Mouse (Mus musculus): Measurements from ENCODE around the gene Slc12a6. TPM values are rescaled to one million over a fixed set of nuclear protein-coding genes. Genes with fewer than 3 reads are reported as not detected.

Slc12a6 gene
- polyA plus RNA-seq, 1 experiment from 2014 or later, result 15.0 TPM

- ATAC-seq (peak; percentile 90), DNase-seq (ENCODE audit: low spot score) (peak; percentile 92)
- peak within 1 kb of the TSS; percentile 97 for H3K27ac ChIP-seq (ENCODE audit: low read depth, low read length)
- H3K4me1 ChIP-seq (ENCODE audit: control insufficient read depth, insufficient read depth, low read length), result 0 out of 2 replicates have a peak, but pooled peaks cover 3% of the 10 kb centered on the region
- peak within 1 kb of the TSS; percentile 85 for H3K9ac ChIP-seq (ENCODE audit: low read length)
- H3K9me3 ChIP-seq (replicated peaks; ENCODE audit: control insufficient read depth, low read length), result no peaks in the 10 kb centered on the region
- WGBS, result under 1% methylated on average over 53 of the region's 94 CpGs
- H3K27me3 ChIP-seq (replicated peaks; ENCODE audit: control insufficient read depth, insufficient read depth, low read length), result no peaks in the 10 kb centered on the region
- peak within 1 kb of the TSS; percentile 74 for H3K4me3 ChIP-seq (ENCODE audit: low read depth, low read length)
- H3K4me2 ChIP-seq (ENCODE audit: low read length), result peak within 1 kb of the TSS; percentile 86
- H3K36me3 ChIP-seq (ENCODE audit: control insufficient read depth, insufficient read depth, low read length), result 0 out of 2 replicates have a peak, but pooled peaks cover 2% of the 10 kb centered on the region
These were observed 26.3 kb upstream of the Slc12a6 start, which contains the start of gene Lpcat4 for GRCm38 (mm10) chr2:112239212-112239934. Gene Lpcat4 (plus strand): TSS chr2:112239468.

- H3K9me3 ChIP-seq (replicated peaks; ENCODE audit: control insufficient read depth, low read length), result no peaks in the 10 kb centered on the region
These were observed 25.5 kb upstream of the Slc12a6 start for GRCm38 (mm10) chr2:112239935-112240721.

DNA sequence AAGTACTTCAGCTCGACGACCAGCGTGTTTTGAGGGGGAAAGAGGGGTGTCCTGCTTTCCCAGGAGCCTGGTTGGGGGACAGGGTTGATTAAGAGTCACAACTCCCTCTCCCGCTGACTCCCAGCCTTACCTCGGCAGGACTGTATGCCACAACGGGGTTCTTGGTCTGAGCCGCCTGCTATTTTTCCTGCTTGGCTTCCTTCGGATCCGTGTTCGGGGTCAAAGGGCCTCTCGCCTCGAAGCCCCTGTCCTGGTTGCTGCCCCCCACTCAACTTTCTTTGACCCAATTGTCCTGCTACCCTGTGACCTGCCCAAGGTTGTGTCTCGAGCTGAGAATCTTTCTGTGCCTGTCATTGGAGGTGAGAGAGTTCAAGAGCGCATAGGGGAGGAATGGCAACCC, 23.8 kb upstream of the Slc12a6 start:
- ATAC-seq, result no peak
- WGBS, result 84% methylated on average over 14 of the region's 14 CpGs
- H3K4me3 ChIP-seq (ENCODE audit: low read depth, low read length), result no peak overlapping the region

More at GRCm38 (mm10) chr2:112239935-112240721, 25.5 kb upstream of the Slc12a6 start:
- Histone ChIP-seq H3K4me1 (ENCODE audit: control insufficient read depth, insufficient read depth, low read length) (0 out of 2 replicates have a peak, but pooled peaks cover 3% of the 10 kb centered on the region), H3K36me3 (ENCODE audit: control insufficient read depth, insufficient read depth, low read length) (0 out of 2 replicates have a peak, but pooled peaks cover 2% of the 10 kb centered on the region), H3K9ac (ENCODE audit: low read length) (peak overlapping the region; percentile 85), H3K4me3 (ENCODE audit: low read depth, low read length) (peak overlapping the region; percentile 74), H3K27me3 (replicated peaks; ENCODE audit: control insufficient read depth, insufficient read depth, low read length) (no peaks in the 10 kb centered on the region), H3K27ac (ENCODE audit: low read depth, low read length) (peak overlapping the region; percentile 97), H3K4me2 (ENCODE audit: low read length) (peak overlapping the region; percentile 86)
- ATAC-seq (peak; percentile 61), DNase-seq (ENCODE audit: low spot score) (peak; percentile 47)
- WGBS, result under 1% methylated on average over 25 of the region's 28 CpGs

GRCm38 (mm10) chr2:112245307-112245706, 20.3 kb upstream of the Slc12a6 start:
- WGBS, result 91% methylated on average over 5 of the region's 5 CpGs
- ATAC-seq (no peak), DNase-seq (ENCODE audit: low spot score) (no peak)
- Histone ChIP-seq H3K4me2 (ENCODE audit: low read length) (no peak overlapping the region), H3K27me3 (replicated peaks; ENCODE audit: control insufficient read depth, insufficient read depth, low read length) (no peaks in the 10 kb centered on the region), H3K4me1 (ENCODE audit: control insufficient read depth, insufficient read depth, low read length) (0 out of 2 replicates have a peak, but pooled peaks cover 3% of the 10 kb centered on the region), H3K9me3 (replicated peaks; ENCODE audit: control insufficient read depth, low read length) (no peaks in the 10 kb centered on the region), H3K27ac (ENCODE audit: low read depth, low read length) (no peak overlapping the region), H3K9ac (ENCODE audit: low read length) (no peak overlapping the region), H3K36me3 (ENCODE audit: control insufficient read depth, insufficient read depth, low read length) (peaks cover 14% of the 10 kb centered on the region; the same call in 1 of the 2 replicates), H3K4me3 (ENCODE audit: low read depth, low read length) (no peak overlapping the region)

More for the DNA sequence above, 23.8 kb upstream of the Slc12a6 start:
- Histone ChIP-seq H3K4me2 (ENCODE audit: low read length) (no peak overlapping the region), H3K27me3 (replicated peaks; ENCODE audit: control insufficient read depth, insufficient read depth, low read length) (no peaks in the 10 kb centered on the region), H3K36me3 (ENCODE audit: control insufficient read depth, insufficient read depth, low read length) (peaks cover 14% of the 10 kb centered on the region; the same call in 1 of the 2 replicates), H3K4me1 (ENCODE audit: control insufficient read depth, insufficient read depth, low read length) (0 out of 2 replicates have a peak, but pooled peaks cover 3% of the 10 kb centered on the region), H3K9ac (ENCODE audit: low read length) (no peak overlapping the region), H3K9me3 (replicated peaks; ENCODE audit: control insufficient read depth, low read length) (no peaks in the 10 kb centered on the region), H3K27ac (ENCODE audit: low read depth, low read length) (no peak overlapping the region)
- no peak for DNase-seq (ENCODE audit: low spot score)

- Histone ChIP-seq H3K4me2 (ENCODE audit: low read length) (no peak overlapping the region), H3K9ac (ENCODE audit: low read length) (no peak overlapping the region), H3K9me3 (replicated peaks; ENCODE audit: control insufficient read depth, low read length) (no peaks in the 10 kb centered on the region), H3K4me3 (ENCODE audit: low read depth, low read length) (no peak overlapping the region), H3K27ac (ENCODE audit: low read depth, low read length) (no peak overlapping the region), H3K27me3 (replicated peaks; ENCODE audit: control insufficient read depth, insufficient read depth, low read length) (no peaks in the 10 kb centered on the region), H3K4me1 (ENCODE audit: control insufficient read depth, insufficient read depth, low read length) (no peaks in the 10 kb centered on the region), H3K36me3 (ENCODE audit: control insufficient read depth, insufficient read depth, low read length) (peaks cover 14% of the 10 kb centered on the region; the same call in 1 of the 2 replicates)
- WGBS, result 91% methylated on average over 6 of the region's 6 CpGs
- DNase-seq (ENCODE audit: low spot score), result no peak
- ATAC-seq, result no peak
These were observed 19.4 kb upstream of the Slc12a6 start for GRCm38 (mm10) chr2:112246193-112246592.

- DNase-seq (ENCODE audit: low spot score), result no peak
- H3K36me3 ChIP-seq (ENCODE audit: control insufficient read depth, insufficient read depth, low read length), result peaks cover 14% of the 10 kb centered on the region; the same call in 1 of the 2 replicates
- 88% methylated on average over 10 of the region's 10 CpGs for WGBS
- H3K4me3 ChIP-seq (ENCODE audit: low read depth, low read length), result no peak overlapping the region
- H3K4me1 ChIP-seq (ENCODE audit: control insufficient read depth, insufficient read depth, low read length), result no peaks in the 10 kb centered on the region
- no peak overlapping the region for H3K4me2 ChIP-seq (ENCODE audit: low read length)
- H3K27me3 ChIP-seq (replicated peaks; ENCODE audit: control insufficient read depth, insufficient read depth, low read length), result no peaks in the 10 kb centered on the region
- no peak for ATAC-seq
- no peak overlapping the region for H3K27ac ChIP-seq (ENCODE audit: low read depth, low read length)
- no peaks in the 10 kb centered on the region for H3K9me3 ChIP-seq (replicated peaks; ENCODE audit: control insufficient read depth, low read length)
- H3K9ac ChIP-seq (ENCODE audit: low read length), result no peak overlapping the region
These were observed 18.3 kb upstream of the Slc12a6 start for GRCm38 (mm10) chr2:112247323-112247722.

DNA sequence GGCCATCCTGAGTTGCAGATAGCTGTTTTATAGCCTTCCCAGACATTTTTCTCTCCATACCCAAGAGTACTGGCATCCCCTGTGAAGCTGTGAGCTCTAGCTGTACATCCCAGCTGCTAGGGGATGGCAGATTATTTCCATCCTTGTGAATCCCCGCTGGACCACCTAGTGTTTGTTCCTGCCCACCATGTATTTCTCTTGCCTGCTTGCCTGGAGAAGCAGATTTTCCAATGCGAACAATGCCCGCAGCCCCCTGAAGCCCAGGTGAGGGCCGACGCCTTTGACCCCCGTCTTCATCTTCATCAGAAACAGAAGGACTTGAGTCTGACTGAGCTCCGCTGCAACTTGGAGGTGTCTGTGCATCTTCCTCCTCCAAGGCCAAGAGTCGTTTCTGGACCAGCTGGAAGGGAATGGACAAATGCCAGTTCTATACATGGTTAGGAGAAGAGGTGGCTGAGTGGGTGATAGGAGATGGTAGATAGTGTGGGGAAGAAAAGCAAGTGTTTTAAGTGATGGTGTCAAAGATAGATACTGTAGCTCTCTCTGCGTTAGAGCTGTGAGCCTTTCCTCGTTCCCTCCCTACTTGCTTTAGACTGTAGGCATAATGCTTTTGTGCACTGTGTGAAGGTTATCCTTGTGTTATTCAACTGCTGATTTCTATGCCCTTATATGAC, 15.7 kb upstream of the Slc12a6 start:
- Histone ChIP-seq H3K4me1 (ENCODE audit: control insufficient read depth, insufficient read depth, low read length) (no peaks in the 10 kb centered on the region), H3K9me3 (replicated peaks; ENCODE audit: control insufficient read depth, low read length) (no peaks in the 10 kb centered on the region), H3K36me3 (ENCODE audit: control insufficient read depth, insufficient read depth, low read length) (peaks cover 12% of the 10 kb centered on the region; the same call in 1 of the 2 replicates), H3K27ac (ENCODE audit: low read depth, low read length) (no peak overlapping the region), H3K4me2 (ENCODE audit: low read length) (no peak overlapping the region), H3K4me3 (ENCODE audit: low read depth, low read length) (no peak overlapping the region), H3K9ac (ENCODE audit: low read length) (no peak overlapping the region), H3K27me3 (replicated peaks; ENCODE audit: control insufficient read depth, insufficient read depth, low read length) (no peaks in the 10 kb centered on the region)
- no peak for ATAC-seq
- DNase-seq (ENCODE audit: low spot score), result no peak
- WGBS, result 88% methylated on average over 10 of the region's 10 CpGs

- 64% methylated on average over 7 of the region's 7 CpGs for WGBS
- no peaks in the 10 kb centered on the region for H3K9me3 ChIP-seq (replicated peaks; ENCODE audit: control insufficient read depth, low read length)
- no peak for ATAC-seq
These were observed 10.7 kb upstream of the Slc12a6 start for GRCm38 (mm10) chr2:112254675-112255515.

More at GRCm38 (mm10) chr2:112254675-112255515, 10.7 kb upstream of the Slc12a6 start:
- Histone ChIP-seq H3K4me1 (ENCODE audit: control insufficient read depth, insufficient read depth, low read length) (no peaks in the 10 kb centered on the region), H3K9ac (ENCODE audit: low read length) (no peak overlapping the region), H3K27ac (ENCODE audit: low read depth, low read length) (no peak overlapping the region), H3K4me2 (ENCODE audit: low read length) (no peak overlapping the region), H3K36me3 (ENCODE audit: control insufficient read depth, insufficient read depth, low read length) (no peaks in the 10 kb centered on the region), H3K4me3 (ENCODE audit: low read depth, low read length) (no peak overlapping the region), H3K27me3 (replicated peaks; ENCODE audit: control insufficient read depth, insufficient read depth, low read length) (no peaks in the 10 kb centered on the region)
- no peak for DNase-seq (ENCODE audit: low spot score)
